Comparison of ENCODE assay signal across 9 mouse cellular contexts in the genomic region with DNA sequence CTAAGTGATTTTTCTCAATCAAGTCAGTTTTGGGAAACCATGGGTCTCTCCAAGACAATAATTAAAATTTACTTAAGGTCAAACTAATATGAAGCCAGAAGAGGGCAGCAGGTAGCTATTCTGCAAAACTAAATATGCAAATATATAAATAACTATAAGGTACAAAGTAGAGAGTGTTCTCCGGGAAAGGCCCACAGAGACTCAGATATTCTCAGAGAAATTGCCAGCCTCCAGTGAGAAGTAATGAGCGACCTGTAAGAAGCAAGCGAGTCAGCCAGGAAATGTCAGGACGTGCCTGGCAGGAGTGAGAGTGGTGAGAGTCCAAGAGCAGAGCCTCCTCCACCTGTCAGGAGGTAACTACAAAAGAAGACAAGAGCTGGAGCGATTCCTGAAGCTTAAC. TPM values are rescaled to one million over a fixed set of nuclear protein-coding genes. Genes with fewer than 3 reads are reported as not detected.
DNase-seq lines count a peak whose midpoint lies in the region; ATAC-seq and TF ChIP-seq lines count a peak whose summit lies in the region.
"Had no signal": no experiment of that assay in that cellular context is flagged by ENCODE, and none has a peak within 500 bp of the region (broad histone marks: within the 10 kb centered on the region; RNA-seq: fewer than 3 reads in every experiment).

No protein-coding gene starts in this region.

- no peak overlapping the region for H3K4me3 ChIP-seq in kidney, embryonic 16.5 days (ENCODE audit: low read length)
- peak overlapping the region; percentile 34 for H3K4me3 ChIP-seq in cerebellum, adult 2 months (replicated peaks; ENCODE audit: insufficient read depth, low read depth, low read length)
- no peak overlapping the region for H3K4me3 ChIP-seq in kidney, postnatal 0 days (replicated peaks; ENCODE audit: low read depth, low read length)
- H3K4me3 ChIP-seq: midbrain, embryonic 12.5 days had no signal

- TF ChIP-seq CTCF in cerebellum, adult 2 months (IDR thresholded peaks at IDR 0.05; ENCODE audit: borderline replicate concordance, insufficient read depth, low read depth, low read length) = no peak
- TF ChIP-seq CTCF in kidney, postnatal 0 days (IDR thresholded peaks at IDR 0.05; ENCODE audit: low read depth) = peak; percentile 64

- 39% methylated on average over 5 of the region's 5 CpGs for WGBS in kidney, embryonic 16.5 days
- WGBS in cerebellum, adult 2 months = 3% methylated on average over 5 of the region's 5 CpGs
- WGBS in kidney, postnatal 0 days = 37% methylated on average over 5 of the region's 5 CpGs

- 0 out of 2 replicates have a peak, but pooled peaks cover 8% of the 10 kb centered on the region for H3K4me1 ChIP-seq in kidney, embryonic 16.5 days (ENCODE audit: insufficient read depth, low read length)
- H3K4me1 ChIP-seq in cerebellum, adult 2 months (ENCODE audit: control insufficient read depth, insufficient read depth, low read length) = peaks cover 16% of the 10 kb centered on the region
- no peaks in the 10 kb centered on the region for H3K4me1 ChIP-seq in kidney, postnatal 0 days (replicated peaks; ENCODE audit: insufficient read depth, low read length)

- H3K9ac ChIP-seq in kidney, embryonic 16.5 days (replicated peaks; ENCODE audit: low read length) = no peak overlapping the region
- H3K9ac ChIP-seq in kidney, postnatal 0 days (ENCODE audit: low read depth, low read length) = no peak overlapping the region
- H3K9ac ChIP-seq: midbrain, embryonic 12.5 days had no signal

- no peak overlapping the region for H3K27ac ChIP-seq in kidney, embryonic 16.5 days (ENCODE audit: low read length)
- no peak overlapping the region; the same call in 1 of the 2 replicates for H3K27ac ChIP-seq in cerebellum, adult 2 months (ENCODE audit: insufficient read depth, low read length)
- no peak overlapping the region for H3K27ac ChIP-seq in kidney, postnatal 0 days
- H3K27ac ChIP-seq: midbrain, embryonic 12.5 days had no signal

- peak; percentile 21 for DNase-seq in kidney, adult 11 months
- DNase-seq in CD4-positive, CD25-positive, alpha-beta regulatory T cell, adult 2 months (ENCODE audit: low read depth, low spot score) = peak; percentile 53
- peak; percentile 63 to 80 for DNase-seq in cerebellum, adult 2 months
- DNase-seq in kidney, postnatal 0 days (ENCODE audit: low spot score) = peak; percentile 80
- DNase-seq in thymus, postnatal 36 days = no peak
- no peak for DNase-seq in testis, postnatal 10 days (ENCODE audit: low spot score)
- DNase-seq in right cerebral cortex, postnatal 25 days = no peak

- H3K9me3 ChIP-seq in kidney, embryonic 16.5 days (ENCODE audit: low read length) = no peaks in the 10 kb centered on the region
- no peaks in the 10 kb centered on the region for H3K9me3 ChIP-seq in kidney, postnatal 0 days (replicated peaks; ENCODE audit: low read length)
- H3K9me3 ChIP-seq: midbrain, embryonic 12.5 days had no signal

- no peak overlapping the region for H3K4me2 ChIP-seq in kidney, embryonic 16.5 days (replicated peaks; ENCODE audit: low read depth, low read length)
- H3K4me2 ChIP-seq in kidney, postnatal 0 days (ENCODE audit: low read length) = no peak overlapping the region
- H3K4me2 ChIP-seq: midbrain, embryonic 12.5 days had no signal

- ATAC-seq in kidney, embryonic 16.5 days (ENCODE audit: low FRiP score, low TSS enrichment) = no peak
- no peak for ATAC-seq in kidney, postnatal 0 days (replicated peaks; ENCODE audit: low FRiP score, low read depth)

- no peaks in the 10 kb centered on the region for H3K27me3 ChIP-seq in kidney, embryonic 16.5 days (ENCODE audit: insufficient read depth, low read length)
- no peaks in the 10 kb centered on the region for H3K27me3 ChIP-seq in cerebellum, adult 2 months (ENCODE audit: control insufficient read depth, insufficient read depth, low read length)
- H3K27me3 ChIP-seq in kidney, postnatal 0 days (ENCODE audit: insufficient read depth, low read length) = no peaks in the 10 kb centered on the region
- H3K27me3 ChIP-seq: midbrain, embryonic 12.5 days had no signal

- no peaks in the 10 kb centered on the region for H3K36me3 ChIP-seq in kidney, embryonic 16.5 days (ENCODE audit: insufficient read depth, low read length)
- H3K36me3 ChIP-seq in kidney, postnatal 0 days (ENCODE audit: insufficient read depth, low read length) = no peaks in the 10 kb centered on the region
- H3K36me3 ChIP-seq: midbrain, embryonic 12.5 days had no signal

- no peak for TF ChIP-seq POLR2A in cerebellum, adult 2 months (IDR thresholded peaks at IDR 0.05; ENCODE audit: borderline replicate concordance, insufficient read depth, low read length)

RNA-seq across cellular contexts. Expression of a gene that starts 39.0 kb away (rescaled TPM):
- 10.2 and 11.3 TPM in 2 replicates for polyA plus RNA-seq in kidney, embryonic 16.5 days (2015; fragmentation: Nextera tagmentation; extraction: Ambion mirVana)
- polyA plus RNA-seq in cerebellum, adult 2 months (2012; rRNA removed) = 15.2 and 15.4 TPM in 2 replicates
- 9.7 and 10.4 TPM in 2 replicates for polyA plus RNA-seq in kidney, postnatal 0 days (2015; fragmentation: Nextera tagmentation; extraction: Ambion mirVana)

RNA-seq across cellular contexts. Expression of a gene that starts 39.1 kb away (rescaled TPM):
- 645 and 709 TPM in 2 replicates for polyA plus RNA-seq in kidney, embryonic 16.5 days (2015; fragmentation: Nextera tagmentation; extraction: Ambion mirVana)
- 285 and 301 TPM in 2 replicates for polyA plus RNA-seq in cerebellum, adult 2 months (2012; rRNA removed)
- polyA plus RNA-seq in kidney, postnatal 0 days (2015; fragmentation: Nextera tagmentation; extraction: Ambion mirVana) = 840 and 861 TPM in 2 replicates

Comparison
In these comparisons a context has a peak if more than half of its experiments do, and no peak if none do; other contexts are left out.
1. DNase-seq: peak in kidney, adult 11 months (single experiment), CD4-positive, CD25-positive, alpha-beta regulatory T cell, adult 2 months (single experiment), cerebellum, adult 2 months (2 of 2) and kidney, postnatal 0 days (single experiment); none in thymus, postnatal 36 days (0 of 2), testis, postnatal 10 days (single experiment) and right cerebral cortex, postnatal 25 days (single experiment).